Mouse (Mus musculus) layer of hippocampus, postnatal 14 days (tissue): ENCODE measurements around the gene Myt1l. TPM values are rescaled to one million over a fixed set of nuclear protein-coding genes. Genes with fewer than 3 reads are reported as not detected.
A peak's percentile ranks its signal among the peaks of the same experiment; 100 is the strongest.

Experiments
- DNase-seq, 2 experiments: peaks; one replicate each; pipeline ENCODE4 v3.0.0; 2021 to 2022; ENCODE audit warnings: low spot score in 2 of 2, mixed read lengths in 1 of 2
- total RNA-seq, 2 experiments: library from RNA; stranded (reverse); gene quantifications; 2 replicates each; pipeline ENCODE4 v1.2.3; 2021

Gene Myt1l
- total RNA-seq, 2 experiments from 2014 or later: 189 to 225 TPM

DNA sequence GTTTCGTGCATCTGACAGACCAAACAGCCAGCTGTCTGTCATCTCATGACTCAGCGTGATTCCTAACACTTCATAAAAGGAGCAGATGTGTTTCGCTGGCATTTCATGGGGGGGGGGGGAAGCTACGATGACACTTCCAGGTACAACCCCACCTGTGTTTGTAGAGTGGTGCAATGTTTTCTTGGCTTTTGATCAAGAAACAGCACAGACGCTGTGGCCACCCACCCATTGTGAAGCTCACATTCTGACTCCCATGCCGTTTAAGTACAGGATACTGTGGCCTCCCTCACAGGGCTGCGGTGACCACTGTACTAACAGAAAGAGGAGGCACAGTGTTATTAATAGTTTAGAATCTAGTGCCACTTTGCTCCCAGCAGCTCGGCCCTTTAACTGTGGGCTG is 175.4 kb downstream of the Myt1l start:
- DNase-seq: no peak

DNA sequence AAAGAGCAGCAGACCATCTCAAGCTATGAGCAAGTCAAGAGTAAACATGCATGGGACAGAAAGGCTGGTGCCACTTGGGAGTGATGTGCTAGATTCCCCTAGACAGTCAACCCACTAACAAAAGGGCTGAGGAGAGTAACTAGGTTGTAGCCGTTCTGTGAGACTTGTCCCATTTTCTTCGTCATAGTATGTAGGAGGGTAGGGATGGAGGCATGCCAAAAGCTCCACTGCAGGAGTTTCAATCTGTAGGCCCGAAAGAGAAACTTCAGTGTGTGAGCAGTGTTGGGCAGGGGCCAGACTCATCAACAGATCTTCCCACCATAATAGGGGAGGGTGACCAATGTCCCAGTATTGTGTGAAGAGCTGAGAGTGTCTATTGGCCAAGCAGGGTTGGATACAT is 178.9 kb downstream of the Myt1l start:
- DNase-seq: no peak

DNA sequence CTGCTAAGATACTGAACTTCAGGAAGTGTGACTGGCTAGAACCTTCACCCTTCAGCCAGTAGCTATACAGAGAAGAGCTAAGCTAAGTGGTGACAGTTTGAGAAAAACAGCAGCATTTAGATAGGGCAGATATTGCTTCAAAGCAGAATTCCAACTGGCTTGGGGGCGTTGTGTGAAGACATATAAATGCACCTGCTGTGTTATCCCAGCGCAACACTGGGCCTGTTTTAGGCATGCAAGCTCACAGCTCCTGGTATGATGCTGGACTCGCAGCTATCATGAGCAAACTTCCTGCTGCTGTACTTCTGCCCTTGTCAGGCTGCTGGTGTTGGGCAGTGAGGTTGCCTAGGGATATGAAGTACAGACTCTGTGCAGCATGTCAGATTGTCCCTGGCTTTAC is 180.0 kb downstream of the Myt1l start:
- DNase-seq: no peak

DNA sequence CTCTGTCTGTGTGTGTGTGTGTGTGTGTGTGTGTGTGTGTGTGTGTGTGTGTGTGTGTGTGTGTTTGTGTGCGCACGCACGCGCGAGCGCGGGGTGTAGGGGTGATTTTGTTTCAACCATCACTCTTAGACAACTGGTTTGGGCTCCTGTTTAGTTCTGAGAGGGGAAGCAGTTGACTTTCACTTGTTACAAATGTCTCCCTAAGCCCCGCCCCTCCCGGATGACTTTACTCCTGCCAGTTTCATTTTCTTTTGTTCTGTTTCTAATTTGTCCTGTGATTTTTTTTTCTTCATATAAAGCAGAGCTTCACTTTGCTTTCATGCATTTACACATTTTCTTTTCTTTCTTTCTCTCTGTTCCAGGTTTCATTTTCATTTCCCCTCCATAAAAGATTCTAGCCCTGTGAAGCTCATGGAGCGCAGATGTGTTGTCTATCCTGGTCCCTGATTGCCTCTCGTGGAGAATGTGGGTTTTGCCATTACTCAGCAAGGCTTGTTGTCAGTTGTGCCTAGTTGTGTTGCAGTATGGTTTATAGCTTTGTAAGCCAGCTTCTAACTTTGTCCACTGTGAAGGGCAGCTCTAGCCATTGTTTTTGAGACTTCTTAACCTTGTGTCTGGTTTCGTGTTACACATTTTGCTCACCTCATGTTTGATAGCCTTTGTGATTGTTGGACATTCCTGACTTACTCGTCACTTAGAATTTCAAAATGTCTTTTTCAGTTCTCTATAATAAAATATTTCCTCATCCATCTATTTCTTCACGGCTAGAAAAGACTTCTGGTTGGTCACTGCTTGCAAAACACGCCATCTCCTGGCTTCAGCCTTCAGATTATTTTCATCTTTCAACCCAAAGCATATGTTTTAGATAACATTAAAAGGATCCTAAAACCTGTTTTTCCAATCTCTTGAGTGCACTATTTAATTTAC is 184.9 kb downstream of the Myt1l start:
- DNase-seq: no peak

DNA sequence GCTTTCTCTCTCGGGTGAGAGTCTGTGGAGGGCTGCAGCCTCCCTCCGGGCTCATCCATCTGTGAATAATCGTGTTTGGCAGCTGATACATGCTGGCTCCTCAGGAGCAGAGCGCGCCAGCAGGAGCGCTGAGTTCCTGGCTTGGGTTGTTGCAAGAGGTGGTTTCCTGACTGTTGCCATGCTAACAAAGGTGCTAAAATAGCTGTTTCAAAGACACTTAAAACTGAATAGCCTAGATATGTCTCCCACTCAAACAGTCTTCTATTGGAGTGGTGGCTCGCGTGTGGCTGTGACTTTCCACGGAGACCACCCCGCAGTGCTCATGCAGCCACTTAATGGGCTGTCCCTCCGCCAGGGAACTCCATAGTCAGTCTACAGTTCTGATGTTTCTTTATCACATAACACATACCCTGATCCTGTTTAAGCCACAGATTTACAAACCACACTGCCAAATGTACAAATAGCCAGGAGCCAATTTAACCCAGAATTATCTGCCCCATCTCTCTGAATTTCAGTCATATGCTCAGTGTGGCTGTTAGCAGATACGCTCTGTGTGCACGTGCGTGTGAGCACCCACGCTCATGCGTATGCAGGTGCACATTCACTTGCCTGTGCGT is 195.6 kb downstream of the Myt1l start:
- peak; percentile 72 to 88 for DNase-seq

DNA sequence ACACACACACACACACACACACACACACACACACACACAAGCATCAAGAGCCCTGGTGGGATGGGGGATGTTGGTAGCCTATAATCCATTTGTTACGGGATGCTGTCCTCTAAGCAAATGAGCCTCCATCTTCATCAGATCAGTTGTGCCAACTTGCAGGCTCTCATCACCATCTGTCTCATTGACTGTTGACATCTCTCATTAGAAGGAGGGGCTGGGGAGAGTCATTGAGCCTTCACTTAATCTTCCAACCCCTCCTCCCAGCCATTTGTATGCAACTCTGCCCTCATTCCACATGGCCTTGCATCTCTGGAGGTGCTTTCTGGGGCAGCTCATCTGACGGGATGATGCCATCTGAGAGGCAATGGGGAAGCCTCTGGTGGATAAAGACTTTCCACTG is 200.1 kb downstream of the Myt1l start:
- no peak for DNase-seq

DNA sequence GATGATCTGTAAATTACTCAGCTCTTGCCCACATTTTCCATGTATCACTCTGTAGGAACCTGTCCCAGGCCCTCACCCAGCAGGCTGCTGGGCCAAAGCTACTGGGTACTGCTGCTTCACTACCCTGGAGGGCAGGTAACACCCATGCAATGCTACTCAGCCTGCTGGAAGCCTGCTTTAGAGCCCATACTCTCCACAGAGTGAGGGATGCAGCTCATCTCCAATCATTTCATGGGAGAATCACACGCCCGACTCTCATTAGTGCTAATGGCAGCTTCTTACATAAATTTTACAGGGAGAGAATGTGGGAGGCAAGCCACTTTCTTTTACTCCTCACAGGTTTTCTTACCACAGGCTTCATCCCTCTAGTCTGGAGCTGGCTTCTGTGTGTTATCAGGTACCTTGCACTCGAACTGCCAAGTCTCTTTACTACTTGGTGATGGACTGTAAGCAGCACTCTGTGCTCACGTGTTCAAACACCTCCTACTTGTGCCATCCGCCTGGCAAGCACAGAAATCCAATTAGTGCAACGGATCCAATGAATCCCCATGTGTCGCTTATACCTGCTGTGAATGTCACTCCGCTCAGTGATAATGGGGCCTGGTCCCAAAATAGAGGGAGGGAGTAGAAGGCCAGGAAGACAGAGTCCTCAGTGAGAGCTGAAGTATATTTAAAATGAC is 212.3 kb downstream of the Myt1l start:
- DNase-seq: peak; percentile 48 to 77

DNA sequence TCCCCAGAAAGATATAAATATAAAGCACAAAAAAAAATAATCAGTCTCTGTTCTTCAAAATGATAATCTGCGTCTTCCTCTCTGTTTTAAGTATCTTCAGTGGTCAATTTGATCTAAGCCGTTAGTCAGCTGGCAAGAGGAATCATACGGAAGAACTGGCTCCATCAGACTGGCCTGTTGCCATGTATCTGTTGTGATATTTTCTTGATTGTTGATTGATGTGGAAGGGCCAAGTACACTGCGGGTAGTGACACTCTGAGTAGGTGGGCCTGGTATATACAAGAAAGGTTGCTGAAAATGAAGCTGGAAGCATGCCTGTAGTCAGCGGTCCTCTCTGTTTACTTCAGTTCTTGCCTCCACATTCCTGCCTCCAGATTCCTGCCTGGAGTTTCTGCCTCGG is 213.0 kb downstream of the Myt1l start:
- DNase-seq: peak in 1 of 2 experiments; percentile 50

DNA sequence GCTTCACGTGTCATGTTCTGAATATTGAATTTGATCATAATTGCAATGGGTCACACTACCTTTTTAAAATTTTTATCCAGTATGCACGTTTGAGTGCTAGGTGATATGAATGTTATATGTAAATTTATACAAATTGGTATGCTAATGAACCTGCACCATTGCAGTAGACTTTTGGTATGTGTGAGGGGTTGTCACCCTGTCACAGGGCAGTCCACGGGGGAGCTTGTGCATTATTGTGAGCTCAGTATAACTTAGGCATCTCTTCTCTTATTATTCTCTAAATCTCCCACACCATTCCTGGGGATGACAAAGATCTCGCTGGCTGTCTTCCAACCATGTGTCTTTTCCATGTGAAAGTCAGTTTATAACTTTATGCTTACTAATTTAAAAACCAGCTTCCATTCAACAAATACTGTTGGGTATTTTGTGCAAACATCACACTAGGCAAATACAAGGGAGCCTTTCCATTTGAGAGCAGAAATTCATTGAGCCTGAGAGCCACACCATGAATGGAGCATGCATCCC is 222.5 kb downstream of the Myt1l start:
- DNase-seq: no peak

DNA sequence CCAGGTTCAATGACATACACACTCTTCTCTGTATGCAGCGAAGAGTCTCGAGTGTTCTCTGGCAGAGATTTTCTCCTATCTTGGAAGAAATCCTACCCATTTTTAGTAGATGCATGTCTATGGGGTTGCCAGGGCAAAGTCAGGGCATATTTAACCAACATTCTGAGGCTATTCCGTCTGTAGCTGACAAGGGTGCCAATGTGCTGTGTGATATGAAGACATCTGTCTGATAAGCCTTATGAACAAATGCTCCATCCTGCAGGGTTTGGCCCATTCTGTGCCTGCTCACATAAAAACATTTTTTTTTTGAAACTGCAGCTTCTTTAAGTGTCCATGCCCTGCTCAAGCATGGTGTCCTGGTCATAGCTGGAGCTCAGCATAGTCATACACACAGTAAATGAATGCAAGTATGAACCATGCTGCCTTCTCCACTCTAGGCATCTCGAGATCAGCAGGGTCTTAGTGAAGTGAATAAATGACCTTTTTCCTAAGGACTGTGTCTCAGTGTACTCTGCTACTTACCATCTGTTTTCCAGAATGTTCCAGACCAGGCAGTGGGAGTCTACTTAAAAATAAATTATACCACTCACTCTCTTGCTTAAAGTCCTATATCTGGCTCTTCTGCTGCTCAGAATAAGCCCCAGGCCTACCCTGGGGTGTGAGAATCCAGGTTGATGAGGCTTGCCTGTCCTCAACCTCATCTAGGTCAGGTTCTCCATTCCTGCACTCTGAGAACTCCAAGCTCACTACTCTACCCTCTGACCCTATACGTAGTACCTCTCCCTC is 227.1 kb downstream of the Myt1l start:
- DNase-seq: peak in 1 of 2 experiments; percentile 28

DNA sequence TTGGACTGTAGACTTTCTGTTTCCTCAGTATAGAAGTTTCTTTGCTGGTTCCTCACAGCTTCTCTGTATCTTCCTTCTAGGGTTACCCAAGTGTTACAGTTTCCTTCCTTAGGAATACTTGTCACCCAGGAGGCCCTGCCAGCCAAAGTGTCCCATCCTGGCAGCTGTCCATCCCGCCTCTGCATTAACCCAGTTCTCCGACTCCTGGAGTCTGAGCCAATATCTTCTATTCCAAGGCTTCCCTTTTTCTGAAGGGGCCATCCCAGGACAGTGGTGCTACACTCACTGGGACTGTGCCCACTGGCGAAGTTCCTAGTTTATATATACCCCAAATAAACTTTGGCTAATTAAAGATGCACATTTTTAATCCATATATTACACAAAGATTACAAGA is 227.7 kb downstream of the Myt1l start:
- DNase-seq: no peak

DNA sequence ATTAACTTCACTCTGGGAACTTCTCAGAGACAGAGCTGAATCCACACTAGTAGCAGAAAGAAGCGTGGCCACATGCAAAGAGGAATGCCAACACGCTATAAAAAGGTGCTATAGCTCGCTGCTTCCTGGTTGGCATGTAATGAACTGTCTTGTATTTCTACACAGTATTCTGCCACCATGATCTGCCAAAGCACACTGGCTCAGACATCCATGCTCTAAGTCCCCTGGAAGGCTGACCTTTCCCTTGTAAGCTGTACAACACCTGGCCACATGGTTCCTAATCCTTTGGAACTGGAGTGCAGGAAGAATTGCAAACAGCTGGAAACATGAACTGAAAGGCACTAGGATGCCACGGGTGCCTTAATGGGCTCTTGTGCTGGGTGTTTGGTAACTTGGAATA is 232.4 kb downstream of the Myt1l start:
- DNase-seq: no peak

DNA sequence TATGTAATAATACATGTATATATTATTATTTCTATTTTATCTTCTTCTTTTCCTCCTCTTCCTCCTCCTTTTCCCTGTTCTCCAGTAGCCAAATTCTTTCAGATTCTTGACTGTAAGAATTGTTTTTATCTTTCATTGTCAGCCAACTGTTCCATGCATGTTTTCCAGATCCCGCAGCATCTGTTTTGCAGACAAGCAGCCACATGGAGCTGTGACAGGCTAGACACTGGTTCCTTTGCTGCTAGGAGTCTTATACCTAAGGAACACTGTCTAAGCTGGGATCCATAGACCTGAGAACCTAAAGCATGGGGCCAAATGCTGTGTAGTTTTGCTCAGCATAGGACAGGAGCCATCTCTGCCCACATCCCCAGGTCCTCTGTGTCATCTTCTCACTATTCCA is 238.0 kb downstream of the Myt1l start:
- peak in 1 of 2 experiments; percentile 54 for DNase-seq

DNA sequence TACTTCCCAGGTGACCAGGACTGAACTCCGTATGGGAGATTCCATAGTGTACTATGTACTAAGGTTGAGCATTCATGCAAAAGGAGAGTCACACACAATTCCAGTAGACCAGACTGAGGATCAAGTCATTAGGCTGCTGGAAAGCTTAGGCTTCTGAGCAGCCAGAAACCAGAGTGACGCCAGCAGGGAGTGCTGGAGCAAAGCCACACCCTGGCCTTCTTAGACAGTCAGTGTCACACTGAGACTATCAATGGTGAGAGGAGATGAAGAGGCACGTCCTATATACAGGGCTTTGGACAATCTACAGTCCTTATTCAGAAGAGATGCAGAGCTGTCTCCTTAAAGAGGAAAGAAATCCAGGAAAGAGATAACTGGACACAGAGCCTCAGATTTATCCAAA is 243.6 kb downstream of the Myt1l start:
- DNase-seq: no peak

DNA sequence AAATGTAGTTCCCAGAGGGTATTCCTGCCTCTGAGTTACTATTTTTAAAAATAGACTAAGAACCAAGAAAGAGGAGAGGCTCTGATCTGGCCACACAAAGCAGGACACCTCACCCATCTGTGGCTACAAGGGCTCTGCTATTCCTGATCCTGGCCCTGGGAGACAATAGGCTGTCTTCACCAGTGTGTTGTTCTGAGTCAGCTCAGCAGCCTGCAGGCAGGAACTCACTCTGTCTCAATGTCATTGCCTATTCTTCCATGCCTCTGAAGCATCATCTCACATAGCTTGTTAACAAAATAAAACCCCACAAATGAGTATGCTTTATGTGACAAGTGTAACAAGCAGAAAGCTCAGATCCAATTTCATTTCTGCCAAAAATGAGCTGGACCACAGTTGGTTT is 244.2 kb downstream of the Myt1l start:
- DNase-seq: peak in 1 of 2 experiments; percentile 52

DNA sequence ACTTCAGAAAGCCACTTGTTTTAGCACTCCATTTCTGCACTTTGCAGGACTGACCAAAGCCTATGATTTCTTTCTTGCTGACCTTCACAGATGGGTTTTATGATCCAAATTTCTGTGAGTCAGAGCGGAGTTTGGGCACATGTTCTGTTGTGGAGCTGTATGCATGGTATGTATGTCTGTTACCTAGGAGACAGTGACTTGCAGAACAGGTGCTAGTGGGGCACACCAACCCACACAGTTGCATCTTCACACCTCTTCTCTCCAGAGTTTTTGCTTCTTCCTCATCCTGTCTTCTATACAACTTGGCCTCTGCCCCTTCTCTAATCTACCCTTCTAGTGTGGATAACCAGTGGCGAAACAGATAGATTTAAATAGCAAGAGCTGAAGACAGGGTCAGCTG is 250.7 kb downstream of the Myt1l start:
- no peak for DNase-seq

DNA sequence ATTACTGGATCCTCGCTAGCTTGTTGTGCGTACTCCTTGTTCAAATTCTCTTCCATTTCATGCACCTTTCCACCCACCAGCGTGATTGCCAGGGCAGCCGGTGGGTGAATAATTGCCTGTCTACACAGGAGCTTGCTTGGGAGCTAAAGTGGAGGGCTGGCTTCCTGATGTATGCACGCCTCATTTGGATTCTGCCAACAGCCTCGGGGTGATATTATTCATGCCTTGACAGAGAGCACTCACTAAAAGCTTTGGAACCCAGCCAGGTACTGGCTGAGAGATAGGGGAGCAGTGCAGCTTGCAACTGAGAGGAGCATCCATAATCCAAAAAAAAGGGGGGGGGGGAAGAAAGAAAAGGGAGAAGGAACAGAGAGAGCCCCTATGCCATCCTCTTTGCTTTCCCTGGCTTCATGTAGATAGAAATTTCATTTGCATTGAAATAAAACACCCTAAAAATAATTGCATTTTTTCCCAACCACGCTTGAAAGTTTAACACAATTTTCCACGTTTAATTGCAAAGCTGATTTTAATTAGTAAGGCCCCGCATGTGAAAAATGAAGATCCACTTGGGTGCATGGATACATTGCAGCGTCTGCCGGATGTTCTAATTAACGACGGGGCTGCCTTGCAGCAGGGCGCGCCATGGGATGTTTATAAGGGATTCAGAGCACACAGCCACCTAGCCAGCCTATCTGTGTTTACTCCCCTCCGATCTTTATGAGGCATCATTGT is 261.3 kb downstream of the Myt1l start:
- peak; percentile 73 to 91 for DNase-seq

DNA sequence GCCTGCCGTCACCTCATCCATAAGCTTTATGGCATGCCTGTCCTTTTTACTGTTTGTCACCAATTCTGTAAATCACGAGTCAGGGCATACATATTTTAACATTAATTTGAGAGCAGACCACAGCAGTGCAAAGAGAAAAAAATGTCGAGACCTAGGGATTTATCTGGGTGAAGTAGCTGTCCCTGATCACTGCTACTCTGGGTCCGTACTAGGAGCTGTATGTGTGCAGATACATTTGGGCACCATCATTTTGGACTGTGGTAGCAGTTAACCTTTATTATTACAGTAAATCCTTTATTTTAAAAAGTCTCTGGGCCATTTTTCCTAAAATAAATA is 261.8 kb downstream of the Myt1l start:
- DNase-seq: no peak

DNA sequence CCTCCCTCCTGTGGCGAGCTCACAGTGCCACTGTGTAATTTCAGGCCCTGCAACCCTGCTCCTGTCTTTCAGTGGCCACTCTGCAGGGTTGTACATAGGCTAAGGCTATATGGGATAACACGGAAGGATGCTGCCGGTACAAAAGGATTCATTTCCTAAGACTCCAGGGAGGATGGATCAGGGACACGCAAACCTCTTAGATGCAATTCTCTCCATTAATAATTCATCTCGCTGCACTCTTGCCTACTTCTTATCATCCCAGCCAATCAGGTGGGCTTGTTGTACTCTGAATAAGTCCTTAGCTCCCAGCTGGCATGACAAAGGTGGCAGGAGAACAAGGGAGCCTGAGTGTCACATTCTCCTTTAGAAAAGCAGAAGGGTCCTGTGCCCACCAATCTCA is 264.8 kb downstream of the Myt1l start:
- no peak for DNase-seq

DNA sequence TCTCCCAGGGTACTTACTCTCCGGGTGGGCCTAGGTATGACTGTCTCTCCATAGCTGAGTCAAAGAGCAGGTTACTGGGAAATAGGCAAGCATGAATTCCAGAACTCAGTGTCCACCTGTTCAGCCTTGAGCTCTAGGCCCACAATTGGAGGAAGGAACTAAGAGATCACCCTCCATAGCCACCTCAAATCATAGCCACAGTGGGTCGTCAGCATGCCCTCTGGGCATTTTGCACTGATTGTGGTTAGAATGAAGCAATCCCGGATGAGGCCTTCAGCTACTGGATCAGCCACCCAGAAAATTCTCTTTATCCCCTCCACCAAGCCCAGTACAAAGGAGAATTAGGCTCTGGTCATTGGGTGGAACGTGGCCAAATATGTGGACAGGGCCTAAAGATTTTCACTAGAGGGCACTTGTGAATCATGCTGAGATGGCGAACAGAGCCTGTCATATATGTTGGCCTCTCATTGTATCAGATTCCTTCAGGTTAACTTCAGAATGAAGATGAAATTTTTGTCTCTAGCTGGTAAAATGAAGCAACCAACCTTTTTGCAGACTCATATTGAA is 267.0 kb downstream of the Myt1l start:
- DNase-seq: no peak
